In genomic region chr2:68382394-68383059, GRCm38 (mm10) we compare ENCODE assay signal across 8 mouse cellular contexts.
A peak's percentile ranks its signal among the peaks of the same experiment; 100 is the strongest.
DNase-seq lines count a peak whose midpoint lies in the region; ATAC-seq lines count a peak whose summit lies in the region.
"Had no signal": no experiment of that assay in that cellular context is flagged by ENCODE, and none has a peak within 500 bp of the region (broad histone marks: within the 10 kb centered on the region; RNA-seq: fewer than 3 reads in every experiment).

No protein-coding gene starts in this region.

- peaks cover 26% of the 10 kb centered on the region for H3K4me1 ChIP-seq in liver, embryonic 13.5 days (replicated peaks)

- no peak overlapping the region for H3K9ac ChIP-seq in liver, embryonic 13.5 days
- H3K9ac ChIP-seq: embryonic facial prominence, embryonic 12.5 days had no signal

- no peak for DNase-seq in liver, embryonic 13.5 days
- DNase-seq in cerebellum, postnatal 36 days = no peak
- DNase-seq in cerebellum, adult 9-11 months = no peak
- DNase-seq in ovary, postnatal 10 days (ENCODE audit: low spot score) = no peak

- no peaks in the 10 kb centered on the region for H3K36me3 ChIP-seq in liver, embryonic 13.5 days

- ATAC-seq in CD4-positive, CD25-positive, alpha-beta regulatory T cell, adult 4 months = peak; percentile 84
- peak; percentile 84 for ATAC-seq in activated CD4-positive, CD25-positive, alpha-beta regulatory T cell, adult 4 months
- ATAC-seq in liver, embryonic 13.5 days (ENCODE audit: low read depth) = peak; percentile 79
- ATAC-seq in neutrophil, adult 5-6 weeks (ENCODE audit: extremely low read depth, insufficient number of reproducible peaks, low FRiP score, poor library complexity, severe bottlenecking) = peak; percentile 82

- H3K4me3 ChIP-seq in liver, embryonic 13.5 days (replicated peaks) = no peak overlapping the region
- H3K4me3 ChIP-seq: embryonic facial prominence, embryonic 12.5 days had no signal

- H3K9me3 ChIP-seq in liver, embryonic 13.5 days (replicated peaks) = no peaks in the 10 kb centered on the region
- H3K9me3 ChIP-seq: embryonic facial prominence, embryonic 12.5 days had no signal

- no peaks in the 10 kb centered on the region for H3K27me3 ChIP-seq in liver, embryonic 13.5 days
- H3K27me3 ChIP-seq: embryonic facial prominence, embryonic 12.5 days had no signal

- H3K27ac ChIP-seq in liver, embryonic 13.5 days = peak overlapping the region; percentile 29; the same call in 1 of the 2 replicates
- H3K27ac ChIP-seq: embryonic facial prominence, embryonic 12.5 days had no signal

- WGBS in liver, embryonic 13.5 days (ENCODE audit: insufficient replicate concordance) = 22% methylated on average over 11 of the region's 11 CpGs

- H3K4me2 ChIP-seq in liver, embryonic 13.5 days = peak overlapping the region; percentile 17; the same call in 1 of the 2 replicates
- H3K4me2 ChIP-seq: embryonic facial prominence, embryonic 12.5 days had no signal
